Mouse (Mus musculus): ENCODE measurements around the gene Nop56. TPM values are rescaled to one million over a fixed set of nuclear protein-coding genes. Genes with fewer than 3 reads are reported as not detected.

Nop56 gene
- total RNA-seq, 2 experiments from 2014 or later, result 122 to 153 TPM

- no peak for DNase-seq (ENCODE audit: low spot score in 2 of 2)
These were observed 20.7 kb downstream of the Nop56 start, which contains the start of gene Ebf4 for GRCm38 (mm10) chr2:130294936-130295277. Ebf4 (plus strand) TSS chr2:130295169.

DNA sequence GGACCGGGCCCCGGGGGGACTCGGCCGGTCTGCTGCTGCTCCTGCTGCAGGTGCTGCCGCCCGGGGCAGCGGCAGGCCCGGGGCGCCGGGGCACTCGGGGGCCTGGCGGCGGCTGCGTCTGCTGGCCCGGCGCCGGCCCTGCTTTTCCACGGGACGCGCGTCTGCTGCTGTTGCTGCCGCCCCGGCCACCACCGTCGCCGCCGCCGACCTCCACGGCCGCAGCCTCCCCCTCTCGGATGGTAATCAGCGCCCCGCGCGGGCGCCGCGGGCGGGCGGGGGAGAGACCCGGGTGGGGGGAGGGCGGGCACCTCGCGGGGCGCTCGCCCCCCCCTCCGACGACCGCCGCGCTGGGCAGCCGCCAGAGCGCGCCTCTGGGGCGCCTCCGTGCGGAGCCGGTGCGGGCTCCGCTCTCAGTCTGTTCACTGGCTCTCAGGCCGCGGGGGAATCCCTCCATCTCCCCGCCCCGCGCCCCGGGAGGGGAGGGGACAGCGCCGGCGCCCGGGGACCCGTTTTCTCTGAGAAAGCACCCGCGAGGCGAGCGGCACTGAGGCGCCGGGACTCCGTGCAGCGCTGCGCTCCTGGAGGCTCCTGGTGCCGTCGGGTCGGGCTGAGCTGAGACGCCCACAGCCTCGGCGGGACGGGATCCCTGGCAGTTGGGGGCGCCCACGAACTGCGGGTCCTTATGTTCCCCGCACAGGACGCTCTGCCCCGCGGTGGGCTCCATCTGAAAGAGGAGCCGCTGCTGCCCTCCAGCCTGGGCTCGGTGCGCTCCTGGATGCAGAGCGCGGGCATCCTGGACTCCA is 21.3 kb downstream of the Nop56 start:
- peak in 1 of 2 experiments; percentile 59 for DNase-seq (ENCODE audit: low spot score in 2 of 2)

GRCm38 (mm10) chr2:130296134-130296745 is 22.0 kb downstream of the Nop56 start:
- DNase-seq (ENCODE audit: low spot score in 2 of 2), result no peak

DNA sequence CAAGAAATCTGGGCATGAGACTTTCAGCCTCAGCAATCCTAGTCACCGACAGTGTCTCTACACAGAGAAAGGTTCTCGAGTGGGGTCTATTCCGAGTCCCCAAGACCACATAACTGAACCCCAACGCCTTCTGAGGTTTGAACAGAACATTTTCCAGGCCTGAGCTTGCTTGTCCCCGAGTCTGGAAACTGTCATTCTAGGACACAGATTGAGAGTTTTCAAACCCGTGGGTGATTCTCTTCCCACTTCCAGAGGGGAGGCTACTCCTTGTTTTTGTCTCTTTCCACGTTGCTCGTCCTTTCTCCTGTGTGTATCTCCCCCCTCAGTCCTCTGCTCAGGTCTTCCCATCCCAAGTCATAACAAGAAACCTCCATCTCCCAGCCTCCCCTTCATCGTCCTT is 23.4 kb downstream of the Nop56 start:
- no peak for DNase-seq (ENCODE audit: low spot score in 2 of 2)

- no peak for DNase-seq (ENCODE audit: low spot score in 2 of 2)
These were observed 28.8 kb downstream of the Nop56 start for GRCm38 (mm10) chr2:130303014-130303413.

- DNase-seq (ENCODE audit: low spot score in 2 of 2), result no peak
These were observed 52.8 kb downstream of the Nop56 start for GRCm38 (mm10) chr2:130327057-130327456.

Other genes with a start within 250 kb of the Nop56 start
- gene Tgm6, start 162.0 kb upstream of the Nop56 start, total RNA-seq (2021), result under 1 TPM in 1 of 2 experiments, not detected in 1; 0.17 TPM
- 100 to 1,000 TPM; 113 to 115 TPM for gene Snrpb, start 95.0 kb upstream of the Nop56 start, total RNA-seq (2021)
- under 1 TPM in 1 of 2 experiments, not detected in 1; 0.12 TPM for gene Tmc2, start 79.2 kb upstream of the Nop56 start, total RNA-seq (2021)
- 100 to 1,000 TPM; 316 to 319 TPM for gene Idh3b, start 10.1 kb downstream of the Nop56 start, total RNA-seq (2021)
- gene Ebf4, start 20.7 kb downstream of the Nop56 start, total RNA-seq (2021), result 1 to 10 TPM; 9.1 to 10.0 TPM
- 1 to 10 TPM; 5.8 to 7.3 TPM for gene Cpxm1, start 123.1 kb downstream of the Nop56 start, total RNA-seq (2021)
- gene Gm28372, start 130.8 kb downstream of the Nop56 start, total RNA-seq (2021), result not detected
- gene 1700020A23Rik, start 130.8 kb downstream of the Nop56 start, total RNA-seq (2021), result not detected
- gene Tmem239, start 132.0 kb downstream of the Nop56 start, total RNA-seq (2021), result not detected
- gene Vps16, start 149.9 kb downstream of the Nop56 start, total RNA-seq (2021), result 10 to 100 TPM; 85.2 to 87.8 TPM
- gene Pced1a, start 150.3 kb downstream of the Nop56 start, total RNA-seq (2021), result 10 to 100 TPM; 23.1 to 23.4 TPM
- 100 to 1,000 TPM; 327 to 330 TPM for gene Ptpra, start 175.8 kb downstream of the Nop56 start, total RNA-seq (2021)